Mouse (Mus musculus): ENCODE data around the gene Lrmda.

- TF ChIP-seq CTCF (IDR thresholded peaks at IDR 0.05; ENCODE audit: low read depth) = no peak
- TF ChIP-seq EP300 (IDR thresholded peaks at IDR 0.05; ENCODE audit: low read depth) = no peak
Observed at GRCm38 (mm10) chr14:22757493-22757892, 738.0 kb downstream of the Lrmda start.

All from heart, postnatal 0 days (tissue).